Mouse (Mus musculus): ENCODE results near the gene Dock1. TPM values are rescaled to one million over a fixed set of nuclear protein-coding genes. Genes with fewer than 3 reads are reported as not detected.

The Dock1 gene
- polyA plus RNA-seq, 1 experiment from 2014 or later = 23.2 TPM

GRCm38 (mm10) chr7:134880431-134880830 is 210.0 kb downstream of the Dock1 start:
- 44% methylated on average over 6 of the region's 6 CpGs for WGBS
- peaks cover 23% of the 10 kb centered on the region; the same call in 1 of the 2 replicates for H3K36me3 ChIP-seq (ENCODE audit: control insufficient read depth, insufficient read depth, low read length)
- H3K4me1 ChIP-seq (ENCODE audit: control insufficient read depth in 2 of 2, insufficient read depth in 2 of 2, low read length in 2 of 2) = peaks cover 3 to 6% of the 10 kb centered on the region in 2 experiments; a peak in 2 of 4 replicates
- no peak for ATAC-seq (ENCODE audit: insufficient number of reproducible peaks, insufficient read depth, low FRiP score, low read depth)
- no peak overlapping the region for H3K4me2 ChIP-seq (ENCODE audit: low read length)
- H3K27ac ChIP-seq (replicated peaks in 1 of 2; ENCODE audit: control insufficient read depth in 1 of 2, insufficient read depth in 1 of 2, low read depth in 2 of 2, low read length in 2 of 2) = no peak overlapping the region
- no peak overlapping the region for H3K9ac ChIP-seq (ENCODE audit: low read length)
- no peaks in the 10 kb centered on the region for H3K27me3 ChIP-seq (ENCODE audit: control insufficient read depth, insufficient read depth, low read length)
- H3K9me3 ChIP-seq (ENCODE audit: control insufficient read depth, low read length) = no peaks in the 10 kb centered on the region
- H3K4me3 ChIP-seq (ENCODE audit: control insufficient read depth in 1 of 2, insufficient read depth in 1 of 2, low read depth in 1 of 2, low read length in 2 of 2) = no peak overlapping the region

DNA sequence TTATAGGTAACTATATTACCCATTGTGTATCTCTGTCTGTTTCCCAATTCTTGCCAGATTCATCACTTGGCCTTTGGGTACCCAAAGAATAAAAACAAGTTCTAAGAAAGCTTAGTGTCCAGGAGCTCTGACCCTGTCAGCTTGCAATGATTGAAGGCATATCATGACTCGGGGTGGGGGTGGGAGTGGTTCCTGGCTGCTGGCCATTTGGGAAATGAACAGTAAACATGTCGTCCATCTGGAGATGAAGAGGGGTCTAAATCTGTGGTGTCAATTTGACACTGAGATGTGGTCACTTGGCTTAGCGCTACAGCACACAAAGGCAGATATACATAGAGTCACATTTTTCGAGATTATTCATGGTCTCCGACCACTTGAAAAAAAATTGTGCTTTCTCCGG is 213.1 kb downstream of the Dock1 start:
- H3K27me3 ChIP-seq (ENCODE audit: control insufficient read depth, insufficient read depth, low read length) = no peaks in the 10 kb centered on the region
- H3K36me3 ChIP-seq (ENCODE audit: control insufficient read depth, insufficient read depth, low read length) = 0 out of 2 replicates have a peak, but pooled peaks cover 8% of the 10 kb centered on the region
- H3K4me2 ChIP-seq (ENCODE audit: low read length) = no peak overlapping the region
- WGBS = 73% methylated on average over 6 of the region's 6 CpGs
- no peak overlapping the region for H3K9ac ChIP-seq (ENCODE audit: low read length)
- H3K4me3 ChIP-seq (ENCODE audit: control insufficient read depth in 1 of 2, insufficient read depth in 1 of 2, low read depth in 1 of 2, low read length in 2 of 2) = no peak overlapping the region
- ATAC-seq (ENCODE audit: insufficient number of reproducible peaks, insufficient read depth, low FRiP score, low read depth) = no peak
- H3K27ac ChIP-seq (replicated peaks in 1 of 2; ENCODE audit: control insufficient read depth in 1 of 2, insufficient read depth in 1 of 2, low read depth in 2 of 2, low read length in 2 of 2) = no peak overlapping the region
- no peaks in the 10 kb centered on the region for H3K9me3 ChIP-seq (ENCODE audit: control insufficient read depth, low read length)
- peaks cover 3 to 6% of the 10 kb centered on the region in 2 experiments; a peak in 2 of 4 replicates for H3K4me1 ChIP-seq (ENCODE audit: control insufficient read depth in 2 of 2, insufficient read depth in 2 of 2, low read length in 2 of 2)

DNA sequence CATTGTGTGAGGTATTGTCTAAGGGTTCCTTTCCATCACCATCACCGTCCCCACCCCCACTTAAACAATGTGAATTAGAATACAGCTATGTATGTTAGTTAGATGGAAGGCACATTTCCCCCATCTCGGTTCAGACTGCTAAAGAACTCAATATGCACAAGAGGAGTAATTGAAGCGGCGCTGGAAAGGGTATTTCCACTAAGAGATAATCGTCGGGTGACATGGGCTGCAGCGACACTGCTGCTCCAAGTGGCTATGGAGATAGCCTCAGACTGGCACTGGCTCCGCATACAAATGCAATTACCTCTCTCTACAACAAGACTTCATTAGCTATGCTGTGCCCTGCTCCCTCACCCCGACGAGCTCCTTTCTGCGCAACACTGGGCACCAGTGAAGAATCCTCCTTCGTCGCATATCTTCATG is 222.0 kb downstream of the Dock1 start:
- Histone ChIP-seq H3K36me3 (ENCODE audit: control insufficient read depth, insufficient read depth, low read length) (no peaks in the 10 kb centered on the region), H3K27ac (replicated peaks in 1 of 2; ENCODE audit: control insufficient read depth in 1 of 2, insufficient read depth in 1 of 2, low read depth in 2 of 2, low read length in 2 of 2) (no peak overlapping the region), H3K4me1 (ENCODE audit: control insufficient read depth in 2 of 2, insufficient read depth in 2 of 2, low read length in 2 of 2) (peaks cover 0 to 2% of the 10 kb centered on the region in 2 experiments; a peak in 1 of 4 replicates), H3K4me3 (ENCODE audit: control insufficient read depth in 1 of 2, insufficient read depth in 1 of 2, low read depth in 1 of 2, low read length in 2 of 2) (no peak overlapping the region), H3K9ac (ENCODE audit: low read length) (no peak overlapping the region), H3K4me2 (ENCODE audit: low read length) (no peak overlapping the region), H3K9me3 (ENCODE audit: control insufficient read depth, low read length) (no peaks in the 10 kb centered on the region), H3K27me3 (ENCODE audit: control insufficient read depth, insufficient read depth, low read length) (no peaks in the 10 kb centered on the region)
- no peak for ATAC-seq (ENCODE audit: insufficient number of reproducible peaks, insufficient read depth, low FRiP score, low read depth)
- 84% methylated on average over 13 of the region's 13 CpGs for WGBS

DNA sequence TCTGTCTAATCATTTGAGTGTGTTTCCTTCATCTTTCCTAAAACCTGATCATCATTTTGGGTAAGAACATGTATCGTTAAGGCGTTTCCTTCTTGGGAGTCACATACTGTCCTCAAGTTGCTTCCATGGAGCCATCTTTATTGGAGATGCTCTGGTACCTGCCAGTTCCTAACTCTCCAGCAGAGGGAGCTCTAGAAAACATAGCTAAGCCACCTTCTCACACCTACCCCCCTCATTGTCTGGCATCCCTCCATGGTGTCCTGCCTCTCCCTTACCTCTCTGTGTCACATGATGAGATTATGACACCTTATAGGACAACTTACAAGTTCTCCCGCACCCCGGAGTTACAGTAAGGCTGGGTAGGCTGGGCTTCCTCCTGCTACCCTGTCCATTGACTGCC is 222.5 kb downstream of the Dock1 start:
- Histone ChIP-seq H3K27ac (replicated peaks in 1 of 2; ENCODE audit: control insufficient read depth in 1 of 2, insufficient read depth in 1 of 2, low read depth in 2 of 2, low read length in 2 of 2) (no peak overlapping the region), H3K9me3 (ENCODE audit: control insufficient read depth, low read length) (no peaks in the 10 kb centered on the region), H3K27me3 (ENCODE audit: control insufficient read depth, insufficient read depth, low read length) (no peaks in the 10 kb centered on the region), H3K4me3 (ENCODE audit: control insufficient read depth in 1 of 2, insufficient read depth in 1 of 2, low read depth in 1 of 2, low read length in 2 of 2) (no peak overlapping the region), H3K36me3 (ENCODE audit: control insufficient read depth, insufficient read depth, low read length) (no peaks in the 10 kb centered on the region), H3K9ac (ENCODE audit: low read length) (no peak overlapping the region), H3K4me1 (ENCODE audit: control insufficient read depth in 2 of 2, insufficient read depth in 2 of 2, low read length in 2 of 2) (peaks cover 0 to 2% of the 10 kb centered on the region in 2 experiments; a peak in 1 of 4 replicates), H3K4me2 (ENCODE audit: low read length) (no peak overlapping the region)
- 85% methylated on average over 4 of the region's 4 CpGs for WGBS
- ATAC-seq (ENCODE audit: insufficient number of reproducible peaks, insufficient read depth, low FRiP score, low read depth) = no peak

- WGBS = 73% methylated on average over 2 of the region's 2 CpGs
- H3K9me3 ChIP-seq (ENCODE audit: control insufficient read depth, low read length) = no peaks in the 10 kb centered on the region
- H3K27ac ChIP-seq (replicated peaks in 1 of 2; ENCODE audit: control insufficient read depth in 1 of 2, insufficient read depth in 1 of 2, low read depth in 2 of 2, low read length in 2 of 2) = no peak overlapping the region
- no peak overlapping the region for H3K9ac ChIP-seq (ENCODE audit: low read length)
- no peak overlapping the region for H3K4me3 ChIP-seq (ENCODE audit: control insufficient read depth in 1 of 2, insufficient read depth in 1 of 2, low read depth in 1 of 2, low read length in 2 of 2)
- H3K4me2 ChIP-seq (ENCODE audit: low read length) = no peak overlapping the region
- H3K27me3 ChIP-seq (ENCODE audit: control insufficient read depth, insufficient read depth, low read length) = no peaks in the 10 kb centered on the region
- H3K36me3 ChIP-seq (ENCODE audit: control insufficient read depth, insufficient read depth, low read length) = no peaks in the 10 kb centered on the region
- H3K4me1 ChIP-seq (ENCODE audit: control insufficient read depth in 2 of 2, insufficient read depth in 2 of 2, low read length in 2 of 2) = peaks cover 0 to 2% of the 10 kb centered on the region in 2 experiments; a peak in 1 of 4 replicates
- no peak for ATAC-seq (ENCODE audit: insufficient number of reproducible peaks, insufficient read depth, low FRiP score, low read depth)
Measured at GRCm38 (mm10) chr7:134894604-134895003, 224.2 kb downstream of the Dock1 start.

GRCm38 (mm10) chr7:134899462-134899861 is 229.0 kb downstream of the Dock1 start:
- no peaks in the 10 kb centered on the region for H3K36me3 ChIP-seq (ENCODE audit: control insufficient read depth, insufficient read depth, low read length)
- H3K9me3 ChIP-seq (ENCODE audit: control insufficient read depth, low read length) = no peaks in the 10 kb centered on the region
- ATAC-seq (ENCODE audit: insufficient number of reproducible peaks, insufficient read depth, low FRiP score, low read depth) = no peak
- WGBS = 93% methylated on average over 2 of the region's 2 CpGs
- no peaks in the 10 kb centered on the region for H3K4me1 ChIP-seq (ENCODE audit: control insufficient read depth in 2 of 2, insufficient read depth in 2 of 2, low read length in 2 of 2)
- no peak overlapping the region for H3K4me3 ChIP-seq (ENCODE audit: control insufficient read depth in 1 of 2, insufficient read depth in 1 of 2, low read depth in 1 of 2, low read length in 2 of 2)
- H3K4me2 ChIP-seq (ENCODE audit: low read length) = no peak overlapping the region
- no peak overlapping the region for H3K27ac ChIP-seq (replicated peaks in 1 of 2; ENCODE audit: control insufficient read depth in 1 of 2, insufficient read depth in 1 of 2, low read depth in 2 of 2, low read length in 2 of 2)
- no peaks in the 10 kb centered on the region for H3K27me3 ChIP-seq (ENCODE audit: control insufficient read depth, insufficient read depth, low read length)
- no peak overlapping the region for H3K9ac ChIP-seq (ENCODE audit: low read length)

DNA sequence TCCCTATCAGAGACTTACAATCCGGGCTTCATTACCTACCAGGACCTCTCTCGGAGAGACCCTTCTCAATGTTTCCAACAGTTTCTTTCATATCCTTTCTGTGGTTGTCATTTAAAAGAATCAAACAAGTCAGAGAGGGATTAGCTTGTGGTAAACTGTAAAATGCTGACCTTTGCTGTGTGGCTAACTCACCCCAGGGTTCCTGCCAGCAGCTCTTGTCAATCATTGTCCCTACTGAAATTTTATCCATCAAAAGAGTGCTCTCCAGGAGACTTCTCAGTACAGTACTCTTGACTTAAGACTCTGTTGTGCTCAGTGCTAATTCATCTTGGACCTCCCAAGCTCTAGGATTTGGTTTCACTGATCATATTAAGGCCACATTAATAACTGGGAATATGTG is 231.5 kb downstream of the Dock1 start:
- WGBS = 86% methylated on average over 2 of the region's 2 CpGs
- Histone ChIP-seq H3K4me2 (ENCODE audit: low read length) (no peak overlapping the region), H3K4me3 (ENCODE audit: control insufficient read depth in 1 of 2, insufficient read depth in 1 of 2, low read depth in 1 of 2, low read length in 2 of 2) (no peak overlapping the region), H3K36me3 (ENCODE audit: control insufficient read depth, insufficient read depth, low read length) (no peaks in the 10 kb centered on the region), H3K9me3 (ENCODE audit: control insufficient read depth, low read length) (no peaks in the 10 kb centered on the region), H3K4me1 (ENCODE audit: control insufficient read depth in 2 of 2, insufficient read depth in 2 of 2, low read length in 2 of 2) (no peaks in the 10 kb centered on the region), H3K27me3 (ENCODE audit: control insufficient read depth, insufficient read depth, low read length) (no peaks in the 10 kb centered on the region), H3K9ac (ENCODE audit: low read length) (no peak overlapping the region), H3K27ac (replicated peaks in 1 of 2; ENCODE audit: control insufficient read depth in 1 of 2, insufficient read depth in 1 of 2, low read depth in 2 of 2, low read length in 2 of 2) (no peak overlapping the region)
- no peak for ATAC-seq (ENCODE audit: insufficient number of reproducible peaks, insufficient read depth, low FRiP score, low read depth)

GRCm38 (mm10) chr7:134931886-134932285 is 261.4 kb downstream of the Dock1 start:
- H3K4me1 ChIP-seq (ENCODE audit: control insufficient read depth in 2 of 2, insufficient read depth in 2 of 2, low read length in 2 of 2) = peaks cover 0 to 1% of the 10 kb centered on the region in 2 experiments; a peak in 3 of 4 replicates
- no peak overlapping the region for H3K27ac ChIP-seq (replicated peaks in 1 of 2; ENCODE audit: control insufficient read depth in 1 of 2, insufficient read depth in 1 of 2, low read depth in 2 of 2, low read length in 2 of 2)
- no peaks in the 10 kb centered on the region for H3K9me3 ChIP-seq (ENCODE audit: control insufficient read depth, low read length)
- H3K4me2 ChIP-seq (ENCODE audit: low read length) = no peak overlapping the region
- H3K36me3 ChIP-seq (ENCODE audit: control insufficient read depth, insufficient read depth, low read length) = no peaks in the 10 kb centered on the region
- H3K4me3 ChIP-seq (ENCODE audit: control insufficient read depth in 1 of 2, insufficient read depth in 1 of 2, low read depth in 1 of 2, low read length in 2 of 2) = no peak overlapping the region
- peaks cover 18% of the 10 kb centered on the region for H3K27me3 ChIP-seq (ENCODE audit: control insufficient read depth, insufficient read depth, low read length)
- ATAC-seq (ENCODE audit: insufficient number of reproducible peaks, insufficient read depth, low FRiP score, low read depth) = no peak
- 64% methylated on average over 2 of the region's 2 CpGs for WGBS
- no peak overlapping the region for H3K9ac ChIP-seq (ENCODE audit: low read length)
